Mouse (Mus musculus) left cerebral cortex, adult 2 months (tissue): ENCODE measurements around the gene Rims4. TPM values are rescaled to one million over a fixed set of nuclear protein-coding genes. Genes with fewer than 3 reads are reported as not detected.

Source experiments
- DNase-seq, 2 experiments: peaks; one replicate each; pipeline ENCODE4 v3.0.0; 2021 to 2022; ENCODE audit warnings: low spot score in 2 of 2, mixed read lengths in 1 of 2; ENCODE audit errors: extremely low spot score in 1 of 2
- H3K27ac ChIP-seq: fragments of 200-600 bp; 2 replicates; pipeline ENCODE4 v1.8.1; 2022
- H3K4me3 ChIP-seq: fragments of 200-600 bp; 2 replicates; pipeline ENCODE4 v1.8.1; 2022
- CTCF ChIP-seq: fragments of 200-600 bp; IDR thresholded peaks from 2 replicates; pipeline ENCODE4 v1.8.1; 2022; ENCODE audit warnings: antibody characterized with exemption, mild to moderate bottlenecking, moderate library complexity
- intact Hi-C: fragments of 180-260 bp; cut with DNase I; formaldehyde crosslinking; loops from one replicate; pipeline ENCODE4 v1.15.1; 2025
- total RNA-seq, 2 experiments: library from RNA; stranded (reverse); gene quantifications; 2 replicates each; pipeline ENCODE4 v1.2.3; 2021

Gene Rims4
- total RNA-seq, 2 experiments from 2014 or later: 85.4 to 89.5 TPM

- H3K4me3 ChIP-seq: no peak overlapping the region
- H3K27ac ChIP-seq: no peak overlapping the region
- intact Hi-C loops: no loop called here
- no peak for TF ChIP-seq CTCF
- DNase-seq: no peak
These were observed 11.4 kb downstream of the Rims4 start for GRCm38 (mm10) chr2:163907131-163907530.

- no peak overlapping the region for H3K4me3 ChIP-seq
- intact Hi-C loops: no loop called here
- H3K27ac ChIP-seq: no peak overlapping the region
- TF ChIP-seq CTCF: no peak
- DNase-seq: no peak
These were observed 14.2 kb downstream of the Rims4 start for GRCm38 (mm10) chr2:163904323-163904722.

GRCm38 (mm10) chr2:163903461-163903860, 15.0 kb downstream of the Rims4 start:
- TF ChIP-seq CTCF: no peak

GRCm38 (mm10) chr2:163902448-163902847, 16.0 kb downstream of the Rims4 start:
- H3K4me3 ChIP-seq: no peak overlapping the region
- no peak for DNase-seq
- TF ChIP-seq CTCF: no peak
- intact Hi-C loops: no loop called here
- no peak overlapping the region for H3K27ac ChIP-seq

More at GRCm38 (mm10) chr2:163903461-163903860, 15.0 kb downstream of the Rims4 start:
- Histone ChIP-seq H3K27ac (no peak overlapping the region), H3K4me3 (no peak overlapping the region)
- DNase-seq: no peak
- intact Hi-C loops: no loop called here

GRCm38 (mm10) chr2:163901043-163901442, 17.4 kb downstream of the Rims4 start:
- Histone ChIP-seq H3K27ac (no peak overlapping the region), H3K4me3 (no peak overlapping the region)
- intact Hi-C loops: no loop called here
- DNase-seq: no peak
- no peak for TF ChIP-seq CTCF

GRCm38 (mm10) chr2:163899910-163900411, 18.5 kb downstream of the Rims4 start:
- H3K4me3 ChIP-seq: no peak overlapping the region
- intact Hi-C loops: no loop called here
- H3K27ac ChIP-seq: peak overlapping the region; percentile 55
- no peak for DNase-seq
- TF ChIP-seq CTCF: no peak

GRCm38 (mm10) chr2:163897988-163898535, 20.4 kb downstream of the Rims4 start:
- TF ChIP-seq CTCF: no peak
- no peak overlapping the region for H3K27ac ChIP-seq
- DNase-seq: no peak
- no peak overlapping the region for H3K4me3 ChIP-seq
- intact Hi-C loops: no loop called here

GRCm38 (mm10) chr2:163897026-163897425, 21.5 kb downstream of the Rims4 start:
- H3K27ac ChIP-seq: no peak overlapping the region
- intact Hi-C loops: no loop called here
- no peak overlapping the region for H3K4me3 ChIP-seq
- no peak for DNase-seq
- TF ChIP-seq CTCF: no peak

GRCm38 (mm10) chr2:163895156-163895555, 23.3 kb downstream of the Rims4 start:
- TF ChIP-seq CTCF: no peak
- no peak for DNase-seq
- no peak overlapping the region for H3K27ac ChIP-seq
- H3K4me3 ChIP-seq: no peak overlapping the region
- intact Hi-C loops: no loop called here

- Histone ChIP-seq H3K27ac (no peak overlapping the region), H3K4me3 (no peak overlapping the region)
- no peak for DNase-seq
- intact Hi-C loops: no loop called here
- no peak for TF ChIP-seq CTCF
These were observed 24.8 kb downstream of the Rims4 start for GRCm38 (mm10) chr2:163893446-163894370.

- DNase-seq: peak in 1 of 2 experiments; percentile 37
- H3K27ac ChIP-seq: peak overlapping the region; percentile 47
- intact Hi-C loops: no loop called here
- no peak overlapping the region for H3K4me3 ChIP-seq
- TF ChIP-seq CTCF: no peak
These were observed 27.2 kb downstream of the Rims4 start for GRCm38 (mm10) chr2:163891271-163891670.

- H3K27ac ChIP-seq: no peak overlapping the region; the same call in 1 of the 2 replicates
- H3K4me3 ChIP-seq: no peak overlapping the region
- intact Hi-C loops: no loop called here
- TF ChIP-seq CTCF: no peak
- DNase-seq: no peak
These were observed 27.9 kb downstream of the Rims4 start for GRCm38 (mm10) chr2:163890586-163890985.
